Mouse (Mus musculus) Patski (cell line): ENCODE measurements around the gene Nhlrc4. TPM values are rescaled to one million over a fixed set of nuclear protein-coding genes. Genes with fewer than 3 reads are reported as not detected.

ENCODE experiments used
- ATAC-seq: fragments of 100-300 bp; one replicate; pipeline ENCODE4 v1.8.0; 2021
- CTCF ChIA-PET: fragments of 350-600 bp; sonication (Branson Sonifier 250); formaldehyde crosslinking; loops from one replicate; lab custom pipeline; 2022; ENCODE audit warnings: inconsistent platforms; lab: Charles Lee
- POLR2A ChIA-PET: fragments of 350-600 bp; sonication (Branson Sonifier 250); formaldehyde crosslinking; loops from one replicate; lab custom pipeline; 2022; ENCODE audit warnings: antibody characterized with exemption, inconsistent platforms; lab: Charles Lee
- DNase-seq: peaks from one replicate; pipeline ENCODE4 v3.0.0-alpha.2; 2011; ENCODE audit warnings: low read depth, low spot score
- H3K27me3 ChIP-seq: fragments of 371-371 bp; one replicate; pipeline ENCODE4 v1.5.1; 2021
- CTCF ChIP-seq: fragments of 100-300 bp; IDR thresholded peaks from one replicate; pipeline ENCODE4 v1.5.1; 2021
- in situ Hi-C: fragments of 300-500 bp; cut with MboI; formaldehyde crosslinking; loops from 3 replicates; pipeline ENCODE4 v1.11.1; 2018; ENCODE audit warnings: low pct_unique_long_range_greater_than_20kb, mixed read lengths
- polyA plus RNA-seq: library from polyadenylated mRNA; unstranded; gene quantifications from one replicate; pipeline ENCODE4 v1.2.3, GENCODE M21; 2021

Gene Nhlrc4
- polyA plus RNA-seq, 1 experiment from 2014 or later = 0.05 TPM

GRCm38 (mm10) chr17:25958771-25959494, 14.2 kb upstream of the Nhlrc4 start:
- no peak for TF ChIP-seq CTCF
- no peak for DNase-seq
- ATAC-seq = no peak
- no peaks in the 10 kb centered on the region for H3K27me3 ChIP-seq
- in situ Hi-C loops = no loop called here
- ChIA-PET POLR2A (no interaction called here), CTCF (no interaction called here)

GRCm38 (mm10) chr17:25957586-25958051, 12.9 kb upstream of the Nhlrc4 start:
- ChIA-PET CTCF (no interaction called here), POLR2A (interaction anchor here (1.4 kb wide), 1 partner anchor 39 kb away, joined by 3 read pairs; no protein-coding TSS in a partner anchor)
- TF ChIP-seq CTCF = no peak
- H3K27me3 ChIP-seq = peaks cover 8% of the 10 kb centered on the region
- in situ Hi-C loops = no loop called here
- ATAC-seq (no peak), DNase-seq (no peak)

DNA sequence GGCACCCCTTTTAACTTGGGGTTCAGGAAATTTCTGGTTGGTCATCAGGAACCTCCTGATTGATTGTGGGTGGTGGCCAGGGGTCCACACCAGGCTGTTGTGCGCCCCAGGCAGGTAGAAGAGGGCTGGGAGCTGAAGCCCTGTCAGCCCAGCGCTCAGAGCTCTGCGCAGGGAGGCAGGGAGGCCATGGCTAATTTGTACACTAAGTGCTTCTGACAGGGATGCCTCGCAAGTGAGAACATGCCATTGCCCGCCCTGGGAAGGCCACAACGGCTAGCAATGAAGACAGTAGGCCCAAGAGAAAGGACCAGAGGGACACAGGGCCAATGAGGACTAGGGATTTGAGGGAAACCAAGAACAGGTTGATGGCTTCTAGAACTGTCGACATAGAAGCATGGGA, 11.9 kb upstream of the Nhlrc4 start:
- CTCF ChIA-PET = no interaction called here
- in situ Hi-C loops = no loop called here
- TF ChIP-seq CTCF = no peak
- peaks cover 18% of the 10 kb centered on the region for H3K27me3 ChIP-seq
- POLR2A ChIA-PET = interaction anchor here (0.8 to 1.4 kb wide), 2 partner anchors 10 to 38 kb away, joined by 3 read pairs; no protein-coding TSS in a partner anchor
- DNase-seq (no peak), ATAC-seq (no peak)

GRCm38 (mm10) chr17:25956201-25956600, 11.4 kb upstream of the Nhlrc4 start:
- peaks cover 22% of the 10 kb centered on the region for H3K27me3 ChIP-seq
- TF ChIP-seq CTCF = no peak
- in situ Hi-C loops = no loop called here
- ATAC-seq (no peak), DNase-seq (no peak)
- POLR2A ChIA-PET = interaction anchor here (0.8 kb wide), 1 partner anchor 10 kb away, joined by 3 read pairs; no protein-coding TSS in a partner anchor
- CTCF ChIA-PET = no interaction called here

- ChIA-PET POLR2A (interaction anchor here (1.2 kb wide), 1 partner anchor 13 kb away, joined by 3 read pairs; no protein-coding TSS in a partner anchor), CTCF (interaction anchor here (0.8 kb wide), 1 partner anchor 29 kb away, joined by 3 read pairs; no protein-coding TSS in a partner anchor)
- no peak for TF ChIP-seq CTCF
- in situ Hi-C loops = no loop called here
- DNase-seq (no peak), ATAC-seq (no peak)
- H3K27me3 ChIP-seq = peaks cover 25% of the 10 kb centered on the region
These were observed 11.0 kb upstream of the Nhlrc4 start for GRCm38 (mm10) chr17:25955736-25956135.

DNA sequence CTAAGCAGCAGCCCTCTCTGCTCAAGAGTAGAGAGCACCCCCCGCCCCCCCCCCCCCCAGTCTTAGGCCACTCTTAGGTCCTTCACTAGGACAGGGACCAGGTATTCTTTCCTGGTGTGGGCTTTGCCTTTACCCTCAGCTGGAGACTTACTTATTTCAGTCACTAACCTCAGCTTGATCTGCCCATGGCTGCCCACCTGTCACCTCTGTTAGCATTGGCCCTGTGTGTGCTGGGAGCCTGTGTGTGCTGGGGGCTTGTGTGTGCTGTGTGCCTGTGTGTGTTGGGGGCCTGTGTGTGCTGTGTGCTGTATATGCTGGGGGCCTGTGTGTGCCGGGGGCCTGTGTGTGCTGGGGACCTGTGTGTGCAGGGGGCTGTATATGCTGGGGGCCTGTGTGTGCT, 9.9 kb upstream of the Nhlrc4 start:
- ChIA-PET POLR2A (interaction anchor here (0.8 to 1.2 kb wide), 2 partner anchors 12 to 32 kb away, joined by 3 read pairs; no protein-coding TSS in a partner anchor), CTCF (no interaction called here)
- H3K27me3 ChIP-seq = peaks cover 25% of the 10 kb centered on the region
- in situ Hi-C loops = no loop called here
- no peak for ATAC-seq
- TF ChIP-seq CTCF = no peak
- no peak for DNase-seq

GRCm38 (mm10) chr17:25953161-25953560, 8.4 kb upstream of the Nhlrc4 start:
- ATAC-seq (no peak), DNase-seq (no peak)
- TF ChIP-seq CTCF = no peak
- in situ Hi-C loops = no loop called here
- peaks cover 25% of the 10 kb centered on the region for H3K27me3 ChIP-seq
- ChIA-PET CTCF (interaction anchor here (0.6 kb wide), 1 partner anchor 8 kb away, joined by 3 read pairs; the partner anchor contains the start of genes Nhlrc4 and Pigq), POLR2A (no interaction called here)

GRCm38 (mm10) chr17:25951803-25952623, 7.3 kb upstream of the Nhlrc4 start, which contains the start of gene A930017K11Rik:
A930017K11Rik (minus strand) TSS chr17:25952565.
- no peak for TF ChIP-seq CTCF
- DNase-seq = no peak
- no peak for ATAC-seq

GRCm38 (mm10) chr17:25951225-25951802, 6.6 kb upstream of the Nhlrc4 start:
- CTCF ChIA-PET = no interaction called here
- POLR2A ChIA-PET = no interaction called here
- ATAC-seq (no peak), DNase-seq (no peak)
- in situ Hi-C loops = no loop called here
- peaks cover 25% of the 10 kb centered on the region for H3K27me3 ChIP-seq
- TF ChIP-seq CTCF = no peak

More at GRCm38 (mm10) chr17:25951803-25952623, 7.3 kb upstream of the Nhlrc4 start, which contains the start of gene A930017K11Rik:
- H3K27me3 ChIP-seq = peaks cover 25% of the 10 kb centered on the region
- ChIA-PET CTCF (no interaction called here), POLR2A (interaction anchor here (0.6 kb wide), 1 partner anchor 11 kb away, joined by 3 read pairs; no protein-coding TSS in a partner anchor)
- in situ Hi-C loops = no loop called here

- DNase-seq = no peak
- TF ChIP-seq CTCF = no peak
- ChIA-PET CTCF (no interaction called here), POLR2A (interaction anchor here (0.5 kb wide), 1 partner anchor 33 kb away, joined by 4 read pairs; no protein-coding TSS in a partner anchor)
- in situ Hi-C loops = no loop called here
- peaks cover 25% of the 10 kb centered on the region for H3K27me3 ChIP-seq
- no peak for ATAC-seq
These were observed 5.9 kb upstream of the Nhlrc4 start for GRCm38 (mm10) chr17:25950706-25951105.
